Mouse (Mus musculus) urinary bladder, postnatal 14 days (tissue): ENCODE results near the gene Trpv2.
"Not testable (repeated sequence)": the region's sequence is repeated elsewhere in the genome, so short reads cannot be mapped to it uniquely, and the experiment has no call there.

Source experiments
- DNase-seq: peaks from one replicate; pipeline ENCODE4 v3.0.0; 2021; ENCODE audit warnings: low spot score

Trpv2 gene

DNA sequence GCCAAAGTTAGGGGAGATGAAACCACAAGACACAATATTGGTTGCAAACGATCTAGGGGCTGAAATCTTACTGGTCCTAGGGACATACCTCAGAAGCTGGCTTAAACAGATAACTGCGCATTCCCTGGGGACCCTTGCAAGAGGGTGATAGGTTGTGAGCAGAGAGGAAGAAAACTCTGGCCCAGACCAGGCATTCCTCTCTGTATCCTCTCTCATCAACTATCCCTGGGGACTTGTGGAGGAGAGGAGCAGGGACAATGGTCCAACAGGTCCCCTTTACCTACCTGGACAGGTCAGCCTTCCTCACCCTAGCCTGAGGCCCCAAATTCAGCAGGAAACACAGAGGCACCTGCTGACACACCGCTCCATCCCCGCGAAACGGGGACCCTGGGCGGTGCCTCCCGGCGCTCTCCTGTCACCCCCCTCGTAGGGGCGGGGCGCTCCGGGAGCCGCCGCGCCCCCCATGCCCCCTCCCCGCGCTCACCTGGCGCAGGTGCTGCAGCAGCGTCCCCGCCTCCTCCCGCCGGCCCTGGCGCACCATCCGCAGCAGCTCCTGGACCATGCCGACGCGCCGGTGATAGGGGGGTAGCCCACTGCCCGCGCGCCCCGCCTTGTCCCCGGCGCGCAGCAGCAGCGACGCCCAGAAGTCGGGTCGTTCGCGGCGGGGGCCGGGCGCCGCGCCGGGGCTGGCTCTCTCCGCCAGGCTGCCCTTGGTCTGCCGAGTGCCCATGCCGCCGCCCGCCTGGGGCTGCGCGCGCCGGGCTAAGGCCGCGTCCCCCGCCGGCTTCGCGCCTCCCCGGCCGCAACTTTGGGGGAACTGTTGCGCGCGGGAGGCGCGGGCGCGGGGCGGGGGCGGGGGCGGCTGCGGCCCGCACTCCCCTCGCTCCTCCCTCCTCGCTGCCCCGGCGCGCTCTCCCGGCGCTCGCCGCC, 73.6 kb downstream of the Trpv2 start, which contains the start of gene Lrrc75a:
Gene Lrrc75a, minus strand, starts transcription at position 863 of the 930 bp plus-strand sequence.
- peak; percentile 38 for DNase-seq

DNA sequence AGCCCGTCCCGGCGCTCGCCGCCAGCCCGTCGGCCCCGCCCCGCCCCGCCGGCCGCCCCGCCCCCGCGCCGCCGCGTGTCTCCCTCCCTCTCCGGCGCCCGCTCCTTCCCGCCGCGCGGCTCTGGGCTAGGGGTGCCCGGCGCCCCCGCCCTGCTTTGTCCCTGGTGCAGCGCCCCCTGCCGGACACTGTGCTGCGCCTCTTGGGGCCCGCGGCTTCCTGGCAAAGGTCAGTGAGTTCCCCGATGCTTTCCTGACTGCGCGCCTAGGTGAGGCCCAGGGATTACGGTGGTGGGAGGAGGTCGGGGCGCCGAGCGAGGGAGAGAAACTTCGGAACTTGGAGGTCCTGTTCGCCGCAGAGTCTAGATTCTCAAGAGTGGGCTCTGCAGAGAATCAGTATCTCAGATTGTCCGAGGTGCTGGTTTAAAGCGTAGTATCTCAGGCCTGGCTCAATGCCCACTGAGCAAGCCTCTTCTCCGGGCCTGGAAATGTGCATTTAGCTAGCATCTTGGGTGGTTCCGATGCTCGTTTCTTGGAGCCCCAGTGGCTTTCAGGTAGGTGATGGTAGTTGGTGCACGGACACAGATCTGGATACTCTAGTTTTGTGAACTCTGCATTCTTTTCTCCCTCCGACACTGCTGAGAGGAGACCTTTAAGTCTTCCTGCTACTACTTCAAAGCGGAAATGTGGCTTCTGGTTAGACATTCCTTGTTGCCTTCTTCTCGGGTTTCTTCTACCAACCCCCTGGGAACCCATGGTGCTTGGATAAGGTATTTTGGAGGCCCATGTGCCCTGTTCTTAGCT, 74.5 kb downstream of the Trpv2 start, which contains the start of gene Mmgt2:
Gene Mmgt2, plus strand, starts transcription at position 74 of the 801 bp plus-strand sequence.
- peak; percentile 97 for DNase-seq

DNA sequence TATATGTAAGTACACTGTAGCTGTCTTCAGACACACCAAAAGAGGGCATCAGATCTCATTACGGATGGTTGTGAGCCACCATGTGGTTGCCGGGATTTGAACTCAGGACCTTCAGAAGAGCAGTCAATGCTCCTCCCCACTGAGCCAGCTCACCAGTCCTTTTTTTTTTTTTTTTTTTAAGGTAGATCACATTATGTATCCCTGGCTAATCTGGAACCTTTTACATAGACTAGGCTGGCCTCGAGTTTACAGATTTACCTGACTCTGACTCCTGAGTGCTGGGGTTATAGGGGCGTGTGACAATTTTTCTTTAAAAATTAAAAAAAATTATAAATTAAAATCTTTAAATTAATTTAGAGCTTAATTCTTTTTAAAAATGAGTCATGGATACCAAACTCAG, 75.5 kb downstream of the Trpv2 start:
- DNase-seq = not testable (repeated sequence)
